Mouse (Mus musculus) layer of hippocampus, adult 8-10 months (tissue): Measurements from ENCODE around the gene Xrcc3. TPM values are rescaled to one million over a fixed set of nuclear protein-coding genes. Genes with fewer than 3 reads are reported as not detected.

Source experiments
- total RNA-seq, 4 experiments: library from RNA; stranded (reverse); gene quantifications; 2 replicates each; pipeline ENCODE4 v1.2.4; 2022

Xrcc3 gene
- total RNA-seq, 4 experiments from 2014 or later: 3.7 to 5.2 (median 4.5) TPM

Other genes with a start within 250 kb of the Xrcc3 start
- 100 to 1,000 TPM in 1 of 4 experiments, 10 to 100 TPM in 3; 89.3 to 107 (median 96.8) TPM for gene Mark3, start 239.3 kb downstream of the Xrcc3 start, total RNA-seq
- 1,000 to 10,000 TPM; 1,127 to 1,400 (median 1,206) TPM for gene Ckb, start 141.5 kb downstream of the Xrcc3 start, total RNA-seq
- 10 to 100 TPM; 15.0 to 22.3 (median 19.5) TPM for gene Trmt61a, start 135.8 kb downstream of the Xrcc3 start, total RNA-seq
- gene Bag5, start 100.6 kb downstream of the Xrcc3 start, total RNA-seq: 10 to 100 TPM; 47.1 to 50.7 (median 48.3) TPM
- 10 to 100 TPM; 30.9 to 34.4 (median 33.7) TPM for gene Apopt1, start 100.6 kb downstream of the Xrcc3 start, total RNA-seq
- gene Klc1, start 55.0 kb downstream of the Xrcc3 start, total RNA-seq: 100 to 1,000 TPM; 630 to 651 (median 634) TPM
- 10 to 100 TPM; 21.5 to 26.5 (median 23.9) TPM for gene Zfyve21, start 297 bp upstream of the Xrcc3 start, total RNA-seq
- 10 to 100 TPM; 72.0 to 91.8 (median 79.2) TPM for gene Ppp1r13b, start 94.2 kb upstream of the Xrcc3 start, total RNA-seq
- 100 to 1,000 TPM; 350 to 405 (median 378) TPM for gene Atp5mpl, start 153.1 kb upstream of the Xrcc3 start, total RNA-seq
- 1 to 10 TPM in 2 of 4 experiments, under 1 TPM in 2; 0.14 to 1.8 (median 0.85) TPM for gene Tdrd9, start 157.7 kb upstream of the Xrcc3 start, total RNA-seq
- not detected for gene Rd3l, start 167.4 kb upstream of the Xrcc3 start, total RNA-seq